Mouse (Mus musculus) erythroblast, embryonic 14.5 days (primary cell): ENCODE data around the gene Fndc7.

Experiments used
- GATA1 ChIP-seq: IDR thresholded peaks from 2 replicates; pipeline ENCODE4 v1.6.1; 2012; ENCODE audit warnings: low read length, inconsistent platforms, mixed read lengths
- TAL1 ChIP-seq: IDR thresholded peaks from 3 replicates; pipeline ENCODE4 v1.6.1; 2012; ENCODE audit warnings: low read length, inconsistent platforms, mixed read lengths

GRCm38 (mm10) chr3:108925677-108926076 is 35.9 kb upstream of the Fndc7 start:
- TF ChIP-seq GATA1, result no peak
- no peak for TF ChIP-seq TAL1
